Comparison of ENCODE assay signal across 8 mouse cellular contexts in genomic region chr5:114127374-114128349, GRCm38 (mm10). TPM values are rescaled to one million over a fixed set of nuclear protein-coding genes. Genes with fewer than 3 reads are reported as not detected.
DNase-seq lines count a peak whose midpoint lies in the region; ATAC-seq and TF ChIP-seq lines count a peak whose summit lies in the region.

Gene Alkbh2 (minus strand): TSS chr5:114128218.

- no peaks in the 10 kb centered on the region for H3K36me3 ChIP-seq in splenic B cell, adult 2 months (ENCODE audit: control insufficient read depth, insufficient read depth, low read length, poor library complexity, severe bottlenecking)

- peak; percentile 88 for TF ChIP-seq CTCF in bone marrow macrophage, adult 2 months (IDR thresholded peaks at IDR 0.05; ENCODE audit: low read depth, low read length)
- peak; percentile 95 for TF ChIP-seq CTCF in embryonic fibroblast, embryonic 13.5 days (IDR thresholded peaks at IDR 0.05; ENCODE audit: borderline replicate concordance, insufficient read depth, low read length)

- peaks cover 17% of the 10 kb centered on the region for H3K4me1 ChIP-seq in bone marrow macrophage, adult 2 months (ENCODE audit: control insufficient read depth, insufficient read depth, low read length)
- H3K4me1 ChIP-seq in embryonic fibroblast, embryonic 13.5 days (ENCODE audit: control insufficient read depth, insufficient read depth, low read length) = no peaks in the 10 kb centered on the region

- H3K4me3 ChIP-seq in bone marrow macrophage, adult 2 months (ENCODE audit: insufficient read depth, low read length) = peak within 1 kb of the TSS; percentile 69
- H3K4me3 ChIP-seq in embryonic fibroblast, embryonic 13.5 days (ENCODE audit: insufficient read depth, low read length) = peak within 1 kb of the TSS; percentile 52

- TF ChIP-seq POLR2A in bone marrow macrophage, adult 2 months (IDR thresholded peaks at IDR 0.05; ENCODE audit: borderline replicate concordance, low read depth, low read length) = no peak
- peak; percentile 66 for TF ChIP-seq POLR2A in embryonic fibroblast, embryonic 13.5 days (IDR thresholded peaks at IDR 0.05; ENCODE audit: low read depth, low read length)

- no peaks in the 10 kb centered on the region for H3K27me3 ChIP-seq in splenic B cell, adult 2 months (ENCODE audit: control insufficient read depth, insufficient read depth, low read length, poor library complexity, severe bottlenecking)

- H3K27ac ChIP-seq in bone marrow macrophage, adult 2 months (ENCODE audit: insufficient read depth, low read depth, low read length) = peak within 1 kb of the TSS; percentile 57
- H3K27ac ChIP-seq in embryonic fibroblast, embryonic 13.5 days (ENCODE audit: insufficient read depth, low read length) = peak within 1 kb of the TSS; percentile 80

- ATAC-seq in monocyte, adult 5-6 weeks (replicated peaks; ENCODE audit: insufficient number of reproducible peaks, low FRiP score, low TSS enrichment, poor library complexity, severe bottlenecking) = 0 out of 2 replicates have a peak, but pooled peaks have one; percentile 38

- DNase-seq in B cell, adult 2 months = peak; percentile 95 to 96
- DNase-seq in heart, adult 9 months (ENCODE audit: low spot score in 2 of 2) = peak; percentile 70 to 75
- peak; percentile 77 for DNase-seq in kidney, adult 9 months
- DNase-seq in liver = peak; percentile 89
- peak; percentile 90 for DNase-seq in splenic B cell, adult 2 months (ENCODE audit: low read depth, low spot score)

RNA-seq across cellular contexts. Expression of gene Alkbh2, which starts in this region (rescaled TPM):
- 3.3 and 4.2 TPM in 2 replicates for polyA plus RNA-seq in bone marrow macrophage, adult 2 months (2012; ENCODE audit: insufficient read depth, insufficient read length, missing spikeins)
- polyA plus RNA-seq in embryonic fibroblast, embryonic 13.5 days (2011; ENCODE audit: insufficient read length, low read depth, missing spikeins) = 4.4 and 5.6 TPM in 2 replicates
- 1.6 to 12.8 TPM (median 8.9 TPM) in 3 replicates for total RNA-seq in monocyte, adult 5-6 weeks (2017)

Comparison
In these comparisons a context has a peak if more than half of its experiments do, and no peak if none do; other contexts are left out.
1. Peak in every context shown above with its lines: DNase-seq, ATAC-seq, H3K4me3 ChIP-seq and H3K27ac ChIP-seq.